Mouse (Mus musculus): ENCODE measurements at regions not wholly inside any gene's neighbourhood (a gene's known extent, or its start where the extent isn't known, plus 50 kb on each side); places are given as distances from the start of the nearest gene placed in this dataset.

- Histone ChIP-seq H3K4me3 (replicated peaks; ENCODE audit: low read depth, low read length) (no peak overlapping the region), H3K9ac (ENCODE audit: low read depth, low read length) (no peak overlapping the region), H3K4me1 (replicated peaks; ENCODE audit: insufficient read depth, low read length) (no peaks in the 10 kb centered on the region; the same call in 1 of the 2 replicates), H3K9me3 (replicated peaks; ENCODE audit: low read length) (no peaks in the 10 kb centered on the region), H3K27ac (no peak overlapping the region), H3K36me3 (ENCODE audit: insufficient read depth, low read length) (no peaks in the 10 kb centered on the region), H3K4me2 (ENCODE audit: low read length) (no peak overlapping the region), H3K27me3 (ENCODE audit: insufficient read depth, low read length) (no peaks in the 10 kb centered on the region)
- DNase-seq (ENCODE audit: low spot score) = no peak
- peak; percentile 69 for ATAC-seq (replicated peaks; ENCODE audit: low FRiP score, low read depth)
- 49% methylated on average over 4 of the region's 4 CpGs for WGBS
- TF ChIP-seq CTCF (IDR thresholded peaks at IDR 0.05; ENCODE audit: low read depth) = no peak
These were observed 105.6 kb upstream of the Atp2b1 start for GRCm38 (mm10) chr10:98808644-98809043.

GRCm38 (mm10) chr10:98829051-98829450 lies 85.2 kb upstream of the Atp2b1 start:
- no peak for DNase-seq (ENCODE audit: low spot score)
- no peak overlapping the region for H3K9ac ChIP-seq (ENCODE audit: low read depth, low read length)
- WGBS = 87% methylated on average over 5 of the region's 5 CpGs

GRCm38 (mm10) chr10:98831488-98831887 lies 82.7 kb upstream of the Atp2b1 start:
- no peak for TF ChIP-seq CTCF (IDR thresholded peaks at IDR 0.05; ENCODE audit: low read depth)
- H3K27ac ChIP-seq = no peak overlapping the region
- H3K4me3 ChIP-seq (replicated peaks; ENCODE audit: low read depth, low read length) = no peak overlapping the region
- H3K27me3 ChIP-seq (ENCODE audit: insufficient read depth, low read length) = no peaks in the 10 kb centered on the region
- no peaks in the 10 kb centered on the region for H3K36me3 ChIP-seq (ENCODE audit: insufficient read depth, low read length)
- peak; percentile 90 for ATAC-seq (replicated peaks; ENCODE audit: low FRiP score, low read depth)
- H3K4me1 ChIP-seq (replicated peaks; ENCODE audit: insufficient read depth, low read length) = no peaks in the 10 kb centered on the region
- no peak overlapping the region for H3K9ac ChIP-seq (ENCODE audit: low read depth, low read length)
- WGBS = 16% methylated on average over 7 of the region's 7 CpGs
- no peaks in the 10 kb centered on the region; the same call in 1 of the 2 replicates for H3K9me3 ChIP-seq (replicated peaks; ENCODE audit: low read length)
- no peak overlapping the region for H3K4me2 ChIP-seq (ENCODE audit: low read length)
- peak; percentile 91 for DNase-seq (ENCODE audit: low spot score)

More at GRCm38 (mm10) chr10:98829051-98829450, 85.2 kb upstream of the Atp2b1 start:
- TF ChIP-seq CTCF (IDR thresholded peaks at IDR 0.05; ENCODE audit: low read depth) = no peak
- no peak for ATAC-seq (replicated peaks; ENCODE audit: low FRiP score, low read depth)
- Histone ChIP-seq H3K4me3 (replicated peaks; ENCODE audit: low read depth, low read length) (no peak overlapping the region), H3K36me3 (ENCODE audit: insufficient read depth, low read length) (no peaks in the 10 kb centered on the region), H3K27me3 (ENCODE audit: insufficient read depth, low read length) (no peaks in the 10 kb centered on the region), H3K9me3 (replicated peaks; ENCODE audit: low read length) (no peaks in the 10 kb centered on the region; the same call in 1 of the 2 replicates), H3K4me2 (ENCODE audit: low read length) (no peak overlapping the region), H3K4me1 (replicated peaks; ENCODE audit: insufficient read depth, low read length) (no peaks in the 10 kb centered on the region), H3K27ac (no peak overlapping the region)

DNA sequence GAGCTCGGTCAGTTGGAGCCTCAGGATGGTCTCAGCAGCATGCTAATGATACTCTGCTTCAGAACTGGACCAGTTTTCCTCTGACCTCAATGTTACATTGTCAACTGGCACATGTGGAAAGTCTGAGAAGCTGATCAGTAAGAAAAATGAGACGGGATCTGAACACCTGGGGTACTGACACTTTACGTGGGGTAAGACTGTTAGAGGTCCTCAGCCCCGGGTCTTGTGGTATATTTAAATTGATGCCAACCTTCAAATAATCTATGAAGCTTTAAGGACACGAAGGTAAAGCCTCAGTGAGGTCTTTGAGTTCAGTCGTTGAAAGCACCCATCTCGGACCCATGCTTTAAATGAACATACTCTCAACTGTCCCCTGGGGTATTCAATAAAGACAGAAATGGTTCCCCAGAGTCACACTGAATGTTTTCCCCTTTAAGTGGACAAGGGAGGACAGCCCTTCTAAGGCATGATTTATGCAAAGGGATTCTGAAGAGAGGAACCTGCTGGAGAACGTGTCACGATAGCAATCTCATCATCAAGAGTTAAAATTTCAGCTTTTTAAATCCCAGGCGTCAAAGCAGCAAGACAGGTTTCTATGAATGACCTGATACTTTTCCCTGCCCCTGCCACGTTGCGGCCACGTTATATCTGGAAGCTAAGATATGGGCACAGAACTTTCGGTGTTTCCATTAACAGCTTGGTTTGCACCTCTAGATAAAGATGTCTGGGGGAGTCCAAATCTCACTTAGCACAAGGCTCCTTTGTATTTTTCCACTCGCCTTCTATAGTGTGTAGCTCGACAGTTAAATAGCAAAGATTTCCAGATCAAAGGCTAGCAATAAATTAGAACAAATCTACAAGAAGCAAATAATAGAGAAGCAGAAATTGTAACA lies 76.7 kb upstream of the Atp2b1 start:
- H3K9ac ChIP-seq (ENCODE audit: low read depth, low read length) = no peak overlapping the region
- no peak for ATAC-seq (replicated peaks; ENCODE audit: low FRiP score, low read depth)
- H3K4me3 ChIP-seq (replicated peaks; ENCODE audit: low read depth, low read length) = no peak overlapping the region
- 43% methylated on average over 16 of the region's 16 CpGs for WGBS
- no peaks in the 10 kb centered on the region; the same call in 1 of the 2 replicates for H3K9me3 ChIP-seq (replicated peaks; ENCODE audit: low read length)
- no peaks in the 10 kb centered on the region for H3K4me1 ChIP-seq (replicated peaks; ENCODE audit: insufficient read depth, low read length)
- no peak overlapping the region for H3K4me2 ChIP-seq (ENCODE audit: low read length)
- TF ChIP-seq CTCF (IDR thresholded peaks at IDR 0.05; ENCODE audit: low read depth) = no peak
- H3K27me3 ChIP-seq (ENCODE audit: insufficient read depth, low read length) = no peaks in the 10 kb centered on the region
- DNase-seq (ENCODE audit: low spot score) = no peak
- no peaks in the 10 kb centered on the region for H3K36me3 ChIP-seq (ENCODE audit: insufficient read depth, low read length)
- H3K27ac ChIP-seq = no peak overlapping the region

DNA sequence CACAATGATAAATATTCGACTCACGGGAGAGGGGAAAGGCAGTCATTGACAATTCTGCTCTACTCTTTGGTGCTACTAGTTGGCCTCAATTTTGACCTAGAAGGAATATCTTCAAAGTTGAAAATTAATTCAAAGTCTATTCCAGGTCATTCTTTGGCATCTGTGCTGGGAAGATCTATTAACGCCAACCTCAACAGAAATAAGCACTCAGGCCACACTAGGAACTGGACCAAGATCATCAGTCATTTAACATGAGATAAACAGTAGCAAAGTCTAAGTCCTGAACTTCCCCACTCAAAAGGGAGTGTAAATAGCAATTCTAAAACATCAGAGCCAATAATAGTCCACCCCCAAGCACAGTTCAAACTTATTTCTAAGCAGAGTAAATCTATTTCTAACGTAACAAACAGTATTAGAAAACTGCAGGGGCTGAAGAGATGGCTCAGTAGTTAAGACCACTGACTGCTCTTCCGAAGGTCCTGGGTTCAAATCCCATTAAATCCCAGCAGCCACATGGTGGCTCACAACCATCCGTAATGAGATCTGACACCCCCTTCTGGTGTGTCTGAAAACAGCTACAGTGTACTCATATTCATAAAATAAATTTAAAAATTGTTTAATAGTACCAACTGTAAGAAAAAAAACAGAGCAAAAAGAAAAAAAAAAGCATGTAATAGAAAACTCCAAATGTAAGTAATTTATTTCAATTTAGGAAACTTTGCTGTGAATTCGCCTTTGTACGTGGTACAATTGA lies 75.1 kb upstream of the Atp2b1 start:
- WGBS = 91% methylated on average over 8 of the region's 8 CpGs
- peaks cover 3% of the 10 kb centered on the region for H3K9me3 ChIP-seq (replicated peaks; ENCODE audit: low read length)

GRCm38 (mm10) chr10:98839963-98840362 lies 74.2 kb upstream of the Atp2b1 start:
- Histone ChIP-seq H3K9me3 (replicated peaks; ENCODE audit: low read length) (peaks cover 7% of the 10 kb centered on the region; the same call in 1 of the 2 replicates), H3K4me1 (replicated peaks; ENCODE audit: insufficient read depth, low read length) (no peaks in the 10 kb centered on the region), H3K4me3 (replicated peaks; ENCODE audit: low read depth, low read length) (no peak overlapping the region), H3K4me2 (ENCODE audit: low read length) (no peak overlapping the region), H3K36me3 (ENCODE audit: insufficient read depth, low read length) (no peaks in the 10 kb centered on the region), H3K27ac (no peak overlapping the region), H3K27me3 (ENCODE audit: insufficient read depth, low read length) (no peaks in the 10 kb centered on the region), H3K9ac (ENCODE audit: low read depth, low read length) (no peak overlapping the region)
- WGBS = 92% methylated on average over 11 of the region's 11 CpGs
- no peak for TF ChIP-seq CTCF (IDR thresholded peaks at IDR 0.05; ENCODE audit: low read depth)
- no peak for DNase-seq (ENCODE audit: low spot score)
- no peak for ATAC-seq (replicated peaks; ENCODE audit: low FRiP score, low read depth)

More for the DNA sequence above, 75.1 kb upstream of the Atp2b1 start:
- H3K9ac ChIP-seq (ENCODE audit: low read depth, low read length) = no peak overlapping the region
- TF ChIP-seq CTCF (IDR thresholded peaks at IDR 0.05; ENCODE audit: low read depth) = no peak
- no peak overlapping the region for H3K27ac ChIP-seq
- H3K4me1 ChIP-seq (replicated peaks; ENCODE audit: insufficient read depth, low read length) = no peaks in the 10 kb centered on the region
- no peaks in the 10 kb centered on the region for H3K36me3 ChIP-seq (ENCODE audit: insufficient read depth, low read length)
- ATAC-seq (replicated peaks; ENCODE audit: low FRiP score, low read depth) (no peak), DNase-seq (ENCODE audit: low spot score) (no peak)
- H3K27me3 ChIP-seq (ENCODE audit: insufficient read depth, low read length) = no peaks in the 10 kb centered on the region
- H3K4me3 ChIP-seq (replicated peaks; ENCODE audit: low read depth, low read length) = no peak overlapping the region
- H3K4me2 ChIP-seq (ENCODE audit: low read length) = no peak overlapping the region
